Mouse (Mus musculus) CD4-positive, CD25-positive, alpha-beta regulatory T cell, adult 2 months (primary cell): ENCODE results near the gene Nnmt.

ENCODE experiments used
- DNase-seq: peaks from one replicate; pipeline ENCODE4 v3.0.0-alpha.2; 2012; ENCODE audit warnings: low read depth, low spot score

The Nnmt gene

DNA sequence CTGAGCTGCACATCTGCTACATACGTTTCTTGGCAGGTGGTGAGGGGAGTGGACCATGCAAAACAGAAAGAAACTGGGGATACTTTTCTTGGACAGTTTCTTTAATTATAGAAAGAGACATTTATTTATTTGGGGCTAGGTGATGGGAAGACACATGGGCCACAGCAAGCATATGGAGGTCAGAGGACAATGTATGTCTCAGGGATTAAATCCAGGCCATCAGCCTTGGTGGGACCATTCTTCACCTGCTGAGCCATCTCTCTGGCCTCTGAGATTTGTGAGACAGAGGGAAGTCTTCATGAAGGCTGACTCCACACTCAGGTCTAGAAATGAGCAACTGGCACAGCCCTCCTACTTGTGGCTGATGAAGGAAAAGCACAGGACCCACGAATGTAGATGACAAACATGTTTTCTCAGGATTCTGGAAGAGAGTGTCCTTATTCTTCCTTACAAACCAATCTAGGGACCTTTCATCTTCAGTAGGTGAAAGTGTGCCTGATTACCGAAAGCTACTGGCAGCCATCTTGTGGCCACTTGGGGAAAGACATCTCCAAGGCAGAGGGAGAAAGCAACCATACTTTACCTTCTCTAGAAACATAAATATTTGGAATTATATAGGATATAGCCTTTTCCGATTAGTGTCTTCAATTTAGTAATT is 45.3 kb downstream of the Nnmt start:
- DNase-seq = peak; percentile 81

DNA sequence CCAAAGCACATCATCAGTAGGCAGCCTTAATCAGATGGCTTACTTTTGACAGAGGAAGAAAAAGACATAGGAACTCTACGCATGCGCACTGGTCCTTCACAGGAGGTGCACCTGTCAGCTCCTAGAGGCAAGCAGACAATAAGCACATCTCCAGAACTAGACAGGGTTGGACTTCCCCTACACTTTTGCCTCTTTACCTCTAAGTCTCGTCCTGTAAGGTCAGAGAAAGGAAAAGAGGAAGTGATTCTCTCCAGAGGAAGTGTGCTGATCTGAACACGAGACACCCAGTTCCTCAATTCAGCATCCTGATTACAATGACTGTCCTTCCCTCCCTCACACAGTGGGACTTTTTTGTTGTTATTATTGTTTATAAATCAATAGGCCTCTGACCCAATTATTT is 46.3 kb downstream of the Nnmt start:
- DNase-seq = peak; percentile 84

DNA sequence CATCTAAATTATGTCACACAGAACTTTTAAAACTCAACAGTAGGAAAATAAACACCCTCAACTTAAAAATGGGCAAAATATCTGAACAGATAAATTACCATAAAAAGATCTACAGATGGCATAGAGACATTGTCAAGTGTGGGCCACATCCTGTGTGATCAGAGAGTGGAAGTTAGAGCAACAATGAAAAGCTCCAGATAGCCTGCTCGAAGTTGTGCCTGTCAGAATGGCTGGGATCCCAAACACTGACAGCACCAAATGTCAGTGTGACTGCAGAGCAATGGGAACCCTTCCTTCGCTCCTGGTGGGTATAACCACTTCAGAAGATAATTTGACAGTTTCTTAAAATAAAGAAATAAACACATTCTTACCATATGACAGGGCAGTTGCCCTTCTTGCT is 55.9 kb downstream of the Nnmt start:
- no peak for DNase-seq

DNA sequence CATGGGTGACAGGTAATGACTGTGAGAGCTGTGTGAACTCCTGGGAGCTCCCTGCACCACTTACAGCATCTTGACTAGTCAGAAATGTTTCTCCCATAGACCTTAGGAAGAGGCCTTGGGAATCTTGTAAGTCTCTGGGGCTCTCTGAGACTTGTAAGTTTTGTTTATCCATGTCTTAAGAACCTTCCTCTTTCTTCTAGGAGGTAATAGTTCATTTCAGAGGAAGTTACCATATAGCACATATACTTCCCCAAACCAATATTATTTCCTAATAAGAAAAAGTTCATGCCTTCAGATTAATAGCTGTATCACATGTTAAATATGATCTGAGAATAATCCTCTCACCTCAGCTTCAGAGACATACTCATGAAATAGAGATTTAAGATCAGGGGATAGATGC is 57.7 kb downstream of the Nnmt start:
- DNase-seq = no peak
